Mouse (Mus musculus): ENCODE results near the gene Ap1m2.

DNA sequence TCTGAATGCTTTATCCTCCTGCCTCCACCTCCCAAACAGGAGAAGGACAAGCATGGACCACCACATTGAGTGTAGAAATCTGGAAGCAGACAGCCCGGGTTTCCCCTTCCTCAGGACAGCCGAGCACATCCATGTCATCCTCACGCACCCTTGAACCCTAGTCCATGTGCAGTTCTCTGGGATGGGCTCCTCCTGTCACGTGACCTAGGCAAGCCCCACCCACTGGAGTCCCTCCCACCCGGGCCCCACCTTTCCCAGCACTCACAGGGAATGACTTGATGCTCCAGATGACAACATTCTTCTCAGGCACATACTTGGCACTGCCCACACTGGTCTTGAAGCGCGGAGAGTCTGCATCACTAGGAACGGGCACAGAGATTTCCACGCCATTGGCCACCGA lies 13.1 kb downstream of the Ap1m2 start:
- TF ChIP-seq CTCF (IDR thresholded peaks at IDR 0.05; ENCODE audit: low read depth, low read length) (no peak), TAL1 (conservative IDR thresholded peaks at IDR 0.05; ENCODE audit: low read depth, low read length) (no peak), GATA1 (IDR thresholded peaks at IDR 0.05; ENCODE audit: borderline replicate concordance, low read length) (no peak)
